7 mouse cellular contexts compared by ENCODE assay signal in the genomic region with DNA sequence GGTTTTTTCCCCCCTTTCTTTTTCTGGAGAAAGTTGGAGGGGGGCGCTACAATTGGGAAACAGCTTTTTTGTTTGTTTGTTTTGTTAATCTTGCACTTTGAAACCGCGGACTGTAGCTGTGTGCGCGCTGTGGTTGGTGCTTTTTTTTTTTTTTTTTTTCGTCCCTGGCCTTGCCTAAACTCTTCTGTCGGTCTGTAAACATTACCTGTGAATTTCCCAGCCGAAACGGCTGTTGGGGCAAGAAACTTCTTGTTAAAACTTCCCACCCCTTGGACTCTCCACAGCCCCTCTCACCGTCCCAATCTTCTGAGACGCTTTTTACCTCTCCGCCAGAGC. TPM values are rescaled to one million over a fixed set of nuclear protein-coding genes. Genes with fewer than 3 reads are reported as not detected.
DNase-seq lines count a peak whose midpoint lies in the region; ATAC-seq lines count a peak whose summit lies in the region.

No protein-coding gene starts in this region.

- no peak for ATAC-seq in neural tube, embryonic 11.5 days (ENCODE audit: insufficient read depth, low FRiP score, low TSS enrichment)
- ATAC-seq in forebrain, embryonic 14.5 days, result no peak
- no peak for ATAC-seq in liver, embryonic 11.5 days (replicated peaks; ENCODE audit: low FRiP score)
- ATAC-seq in stomach, embryonic 14.5 days (ENCODE audit: insufficient number of reproducible peaks, insufficient read depth, low FRiP score, low read depth), result no peak

- H3K27ac ChIP-seq in neural tube, embryonic 11.5 days (ENCODE audit: low read depth, low read length), result peak overlapping the region; percentile 17; the same call in 1 of the 2 replicates
- H3K27ac ChIP-seq in forebrain, embryonic 14.5 days (ENCODE audit: low read depth, low read length), result no peak overlapping the region
- H3K27ac ChIP-seq in liver, embryonic 11.5 days (ENCODE audit: low read depth, low read length), result peak overlapping the region; percentile 65
- H3K27ac ChIP-seq in stomach, embryonic 14.5 days (ENCODE audit: low read length), result peak overlapping the region; percentile 92

- H3K27me3 ChIP-seq in neural tube, embryonic 11.5 days (ENCODE audit: control insufficient read depth, insufficient read depth, low read length), result no peaks in the 10 kb centered on the region
- H3K27me3 ChIP-seq in forebrain, embryonic 14.5 days (replicated peaks; ENCODE audit: control insufficient read depth, insufficient read depth, low read length), result peaks cover 28% of the 10 kb centered on the region
- peaks cover 18% of the 10 kb centered on the region for H3K27me3 ChIP-seq in liver, embryonic 11.5 days (replicated peaks; ENCODE audit: control insufficient read depth, insufficient read depth, low read length)
- no peaks in the 10 kb centered on the region for H3K27me3 ChIP-seq in stomach, embryonic 14.5 days (ENCODE audit: control insufficient read depth, insufficient read depth, low read length)

- no peaks in the 10 kb centered on the region for H3K36me3 ChIP-seq in neural tube, embryonic 11.5 days (ENCODE audit: control insufficient read depth, insufficient read depth, low read length)
- H3K36me3 ChIP-seq in forebrain, embryonic 14.5 days (ENCODE audit: control insufficient read depth, insufficient read depth, low read length), result no peaks in the 10 kb centered on the region
- H3K36me3 ChIP-seq in liver, embryonic 11.5 days (ENCODE audit: control insufficient read depth, insufficient read depth, low read length), result no peaks in the 10 kb centered on the region
- no peaks in the 10 kb centered on the region for H3K36me3 ChIP-seq in stomach, embryonic 14.5 days (ENCODE audit: control insufficient read depth, insufficient read depth, low read length)

- H3K9ac ChIP-seq in neural tube, embryonic 11.5 days (ENCODE audit: low read length), result peak overlapping the region; percentile 66
- H3K9ac ChIP-seq in forebrain, embryonic 14.5 days (ENCODE audit: low read length), result peak overlapping the region; percentile 56
- H3K9ac ChIP-seq in liver, embryonic 11.5 days (ENCODE audit: low read depth, low read length), result peak overlapping the region; percentile 68
- peak overlapping the region; percentile 80 for H3K9ac ChIP-seq in stomach, embryonic 14.5 days (replicated peaks; ENCODE audit: low read depth, low read length)

- no peak for DNase-seq in neural tube, embryonic 11.5 days (ENCODE audit: low spot score)
- no peak for DNase-seq in neural tube, embryonic 10.5 days (ENCODE audit: extremely low spot score, low spot score)
- DNase-seq in forebrain, embryonic 14.5 days (ENCODE audit: low spot score), result no peak
- no peak for DNase-seq in liver, embryonic 11.5 days (ENCODE audit: low spot score)
- DNase-seq in gastrocnemius, postnatal 10 days, result no peak
- DNase-seq in kidney, postnatal 10 days, result no peak

- under 1% methylated on average over 12 of the region's 12 CpGs for WGBS in neural tube, embryonic 11.5 days
- 0% methylated on average over 12 of the region's 12 CpGs for WGBS in forebrain, embryonic 14.5 days
- 1% methylated on average over 12 of the region's 12 CpGs for WGBS in liver, embryonic 11.5 days
- WGBS in stomach, embryonic 14.5 days, result 0% methylated on average over 12 of the region's 12 CpGs

- peak overlapping the region; percentile 57 for H3K4me3 ChIP-seq in neural tube, embryonic 11.5 days (ENCODE audit: low read depth, low read length)
- peak overlapping the region; percentile 43 for H3K4me3 ChIP-seq in forebrain, embryonic 14.5 days (ENCODE audit: low read depth, low read length)
- peak overlapping the region; percentile 63 for H3K4me3 ChIP-seq in liver, embryonic 11.5 days (ENCODE audit: low read depth, low read length)
- peak overlapping the region; percentile 79 for H3K4me3 ChIP-seq in stomach, embryonic 14.5 days (ENCODE audit: low read depth, low read length)

- H3K4me1 ChIP-seq in neural tube, embryonic 11.5 days (ENCODE audit: control insufficient read depth, insufficient read depth, low read length), result peaks cover 26% of the 10 kb centered on the region
- peaks cover 7% of the 10 kb centered on the region for H3K4me1 ChIP-seq in forebrain, embryonic 14.5 days (ENCODE audit: control insufficient read depth, insufficient read depth, low read length)
- H3K4me1 ChIP-seq in liver, embryonic 11.5 days (replicated peaks; ENCODE audit: control insufficient read depth, insufficient read depth, low read length), result peaks cover 28% of the 10 kb centered on the region
- H3K4me1 ChIP-seq in stomach, embryonic 14.5 days (ENCODE audit: control insufficient read depth, insufficient read depth, low read length), result peaks cover 28% of the 10 kb centered on the region

- H3K9me3 ChIP-seq in neural tube, embryonic 11.5 days (ENCODE audit: control insufficient read depth, low read length), result no peaks in the 10 kb centered on the region
- no peaks in the 10 kb centered on the region for H3K9me3 ChIP-seq in forebrain, embryonic 14.5 days (replicated peaks; ENCODE audit: control insufficient read depth, low read length)
- no peaks in the 10 kb centered on the region for H3K9me3 ChIP-seq in liver, embryonic 11.5 days (ENCODE audit: control insufficient read depth, low read length)
- H3K9me3 ChIP-seq in stomach, embryonic 14.5 days (ENCODE audit: control insufficient read depth, low read depth, low read length), result no peaks in the 10 kb centered on the region

- peak overlapping the region; percentile 56 for H3K4me2 ChIP-seq in neural tube, embryonic 11.5 days (ENCODE audit: low read depth)
- peak overlapping the region; percentile 81 for H3K4me2 ChIP-seq in forebrain, embryonic 14.5 days (ENCODE audit: low read length)
- H3K4me2 ChIP-seq in liver, embryonic 11.5 days, result peak overlapping the region; percentile 89
- peak overlapping the region; percentile 61 for H3K4me2 ChIP-seq in stomach, embryonic 14.5 days (replicated peaks; ENCODE audit: low read depth, low read length)

RNA-seq across cellular contexts. Expression of a gene that starts 0.3 kb away (rescaled TPM):
- 113 and 128 TPM in 2 replicates for polyA plus RNA-seq in neural tube, embryonic 11.5 days (2014; fragmentation: Nextera tagmentation; extraction: Ambion mirVana)
- 16.1 and 25.8 TPM in 2 replicates for polyA plus RNA-seq in forebrain, embryonic 14.5 days (2014; fragmentation: Nextera tagmentation; extraction: Ambion mirVana)
- polyA plus RNA-seq in liver, embryonic 11.5 days (2014; fragmentation: Nextera tagmentation; extraction: Ambion mirVana), result 42.9 and 45.3 TPM in 2 replicates
- polyA plus RNA-seq in stomach, embryonic 14.5 days (2014; fragmentation: Nextera tagmentation; extraction: Ambion mirVana), result 128 and 143 TPM in 2 replicates
- 10 to 100 TPM; 39.3 to 39.8 TPM for total RNA-seq in gastrocnemius, postnatal 10 days (2021)
